Comparison of ENCODE assay signal across 31 mouse cellular contexts in genomic region chr6:59004630-59005029, GRCm38 (mm10).
"Had no signal": no experiment of that assay in that cellular context is flagged by ENCODE, and none has a peak within 500 bp of the region (broad histone marks: within the 10 kb centered on the region; RNA-seq: fewer than 3 reads in every experiment).

No protein-coding gene starts in this region.

- H3K4me3 ChIP-seq: heart, embryonic 10.5 days; heart, embryonic 12.5 days; heart, embryonic 13.5 days; heart, embryonic 15.5 days; hindbrain, embryonic 10.5 days; hindbrain, embryonic 12.5 days; hindbrain, embryonic 13.5 days; hindbrain, embryonic 15.5 days; kidney, embryonic 15.5 days; layer of hippocampus, adult 2 months; left cerebral cortex, adult 2 months had no signal

- H3K9ac ChIP-seq: heart, embryonic 12.5 days; heart, embryonic 13.5 days; heart, embryonic 15.5 days; hindbrain, embryonic 12.5 days; hindbrain, embryonic 13.5 days; hindbrain, embryonic 14.5 days; hindbrain, embryonic 15.5 days; kidney, embryonic 15.5 days had no signal

- H3K27ac ChIP-seq: heart, embryonic 10.5 days; heart, embryonic 13.5 days; heart, embryonic 15.5 days; hindbrain, embryonic 10.5 days; hindbrain, embryonic 12.5 days; hindbrain, embryonic 13.5 days; hindbrain, embryonic 14.5 days; hindbrain, embryonic 15.5 days; hindbrain, postnatal 0 days; kidney, embryonic 15.5 days; kidney, postnatal 0 days; layer of hippocampus, adult 2 months; left cerebral cortex, adult 2 months had no signal

- H3K27me3 ChIP-seq: heart, embryonic 12.5 days; heart, embryonic 13.5 days; heart, embryonic 15.5 days; hindbrain, embryonic 12.5 days; hindbrain, embryonic 13.5 days; hindbrain, embryonic 15.5 days; kidney, embryonic 15.5 days had no signal

- H3K36me3 ChIP-seq: heart, embryonic 10.5 days; heart, embryonic 12.5 days; heart, embryonic 13.5 days; heart, embryonic 15.5 days; hindbrain, embryonic 10.5 days; hindbrain, embryonic 12.5 days; hindbrain, embryonic 13.5 days; hindbrain, embryonic 15.5 days; kidney, embryonic 15.5 days had no signal

- H3K4me2 ChIP-seq: heart, embryonic 11.5 days; heart, embryonic 12.5 days; heart, embryonic 13.5 days; heart, embryonic 15.5 days; hindbrain, embryonic 12.5 days; hindbrain, embryonic 13.5 days; hindbrain, embryonic 14.5 days; hindbrain, embryonic 15.5 days; kidney, embryonic 15.5 days had no signal

- ATAC-seq: hindbrain, embryonic 16.5 days; hindbrain, postnatal 0 days; inflammation-experienced regulatory T-cells, adult 6 months had no signal

- DNase-seq: heart, postnatal 10 days; heart, postnatal 14 days; heart, postnatal 36 days; heart, postnatal 4 days; kidney, adult 11 months; kidney, adult 18-20 months; kidney, adult 8-10 months; kidney, adult 9 months; kidney, postnatal 10 days; kidney, postnatal 14 days; kidney, postnatal 36 days; kidney, postnatal 4 days; layer of hippocampus, adult 9-11 months; layer of hippocampus, postnatal 36 days had no signal

- H3K9me3 ChIP-seq: heart, embryonic 10.5 days; heart, embryonic 12.5 days; heart, embryonic 13.5 days; heart, embryonic 15.5 days; hindbrain, embryonic 10.5 days; hindbrain, embryonic 12.5 days; hindbrain, embryonic 13.5 days; hindbrain, embryonic 15.5 days; kidney, embryonic 15.5 days had no signal

- H3K4me1 ChIP-seq: heart, embryonic 10.5 days; heart, embryonic 12.5 days; heart, embryonic 15.5 days; hindbrain, embryonic 10.5 days; hindbrain, embryonic 12.5 days; hindbrain, embryonic 13.5 days; hindbrain, embryonic 15.5 days; kidney, embryonic 15.5 days had no signal
